Mouse (Mus musculus) spleen, embryonic (tissue): ENCODE measurements at regions not wholly inside any gene's neighbourhood (a gene's known extent, or its start where the extent isn't known, plus 50 kb on each side); places are given as distances from the start of the nearest gene placed in this dataset.

Experiments
- CTCF ChIA-PET: fragments of 350-600 bp; sonication (Branson Sonifier 250); formaldehyde crosslinking; loops from one replicate; lab custom pipeline; 2022; lab: Charles Lee

- CTCF ChIA-PET: no interaction called here
These were observed 261.1 kb upstream of the Ccdc54 start for GRCm38 (mm10) chr16:50852081-50852480.

DNA sequence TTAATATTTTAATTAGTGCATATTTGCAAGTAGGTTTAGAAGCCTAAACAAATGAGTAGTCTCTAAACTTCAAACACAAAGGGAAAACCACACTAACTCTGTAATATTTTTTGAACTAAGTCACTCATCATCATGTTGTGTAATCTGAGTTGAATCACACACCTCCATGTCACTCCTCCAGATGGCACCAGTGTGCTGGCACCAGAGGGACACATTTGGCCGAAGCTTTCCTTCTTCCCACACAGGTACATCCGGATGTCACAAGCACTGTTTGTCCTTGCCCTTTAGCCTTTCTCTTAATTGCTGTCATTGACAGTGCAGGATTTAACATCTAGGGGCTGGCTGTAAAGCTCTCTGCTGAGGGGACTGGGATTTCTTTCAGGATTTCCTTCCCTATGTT lies 256.7 kb upstream of the Ccdc54 start:
- CTCF ChIA-PET: no interaction called here

DNA sequence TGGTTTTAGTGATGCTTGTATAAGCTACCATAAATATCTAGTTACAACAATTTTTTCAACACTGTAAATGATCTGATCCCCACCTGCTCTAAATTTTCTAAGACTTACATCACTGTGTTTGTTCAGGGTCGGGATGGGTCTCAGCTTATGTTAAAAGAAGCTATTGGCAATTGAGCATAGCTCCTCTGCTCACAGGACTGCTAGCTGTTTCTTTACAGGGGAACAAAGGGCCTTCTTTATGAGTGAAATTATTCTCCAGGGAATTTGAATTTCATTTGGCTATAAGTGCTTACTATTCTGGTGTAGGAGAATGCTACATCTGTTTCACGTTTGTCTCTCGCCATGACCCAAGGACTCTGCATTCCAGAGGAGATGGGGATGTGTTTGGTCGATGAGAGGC lies 255.6 kb upstream of the Ccdc54 start:
- CTCF ChIA-PET: no interaction called here

- CTCF ChIA-PET: no interaction called here
These were observed 251.0 kb upstream of the Ccdc54 start for GRCm38 (mm10) chr16:50841677-50842580.

- CTCF ChIA-PET: no interaction called here
These were observed 250.3 kb upstream of the Ccdc54 start for GRCm38 (mm10) chr16:50841205-50841604.

DNA sequence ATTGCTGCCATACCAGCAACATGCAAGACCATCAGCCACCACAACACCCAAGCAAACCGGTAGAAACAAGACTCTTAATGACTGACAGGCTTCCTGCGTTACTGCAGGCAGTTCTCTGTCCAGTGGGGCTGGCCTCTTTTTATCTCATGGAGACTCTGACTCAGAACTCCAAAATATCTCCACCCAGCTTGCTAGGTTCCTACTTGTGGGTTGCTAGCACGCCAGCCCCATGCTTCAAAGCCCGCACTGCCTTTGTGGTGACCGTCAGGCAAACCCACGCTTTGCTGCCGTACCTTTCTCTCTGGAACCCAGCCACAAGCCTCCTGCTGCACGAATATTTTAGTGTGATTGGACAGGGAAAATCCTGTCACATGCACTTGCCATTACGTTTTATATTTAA lies 248.7 kb upstream of the Ccdc54 start:
- CTCF ChIA-PET: no interaction called here

DNA sequence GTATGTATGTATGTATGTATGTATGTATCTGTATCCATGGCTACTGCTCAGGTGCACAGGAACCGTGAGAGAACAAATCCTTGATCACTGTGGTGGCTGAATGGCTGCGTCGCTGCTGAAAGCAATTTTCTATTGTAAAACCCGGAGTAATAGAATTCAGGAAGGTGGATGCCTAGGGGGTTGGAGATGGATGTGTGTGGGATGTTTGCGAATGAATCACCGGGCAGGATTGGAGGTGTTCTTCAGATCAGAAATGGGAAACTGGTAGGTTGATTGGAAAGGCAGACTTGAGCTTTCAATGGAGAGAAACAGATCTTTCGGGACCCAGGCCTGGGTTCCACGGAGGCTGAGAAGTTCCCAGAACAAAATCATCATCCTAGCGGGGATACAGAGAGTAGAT lies 246.5 kb upstream of the Ccdc54 start:
- CTCF ChIA-PET: no interaction called here

GRCm38 (mm10) chr16:50836457-50836856 lies 245.5 kb upstream of the Ccdc54 start:
- CTCF ChIA-PET: no interaction called here

DNA sequence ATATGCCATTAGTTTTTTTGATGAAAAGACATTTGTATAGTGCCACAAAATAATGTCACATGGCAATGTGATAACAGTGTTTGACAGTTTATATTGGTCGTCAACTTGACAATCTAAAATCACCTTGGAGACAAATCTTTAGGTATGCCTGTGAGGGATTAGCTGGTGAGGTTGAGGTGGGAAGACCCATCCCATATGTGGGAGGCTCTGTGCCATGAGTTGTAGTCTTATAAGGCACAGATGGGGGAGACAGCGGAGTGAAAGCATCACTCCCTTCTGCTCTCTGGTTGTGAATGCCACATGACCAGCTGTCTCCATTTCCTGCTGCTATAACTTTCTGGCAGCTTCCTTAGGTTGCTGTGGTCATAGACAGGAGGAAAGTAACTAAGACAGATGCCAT lies 242.4 kb upstream of the Ccdc54 start:
- CTCF ChIA-PET: no interaction called here

- CTCF ChIA-PET: no interaction called here
These were observed 231.4 kb upstream of the Ccdc54 start for GRCm38 (mm10) chr16:50822352-50822751.

DNA sequence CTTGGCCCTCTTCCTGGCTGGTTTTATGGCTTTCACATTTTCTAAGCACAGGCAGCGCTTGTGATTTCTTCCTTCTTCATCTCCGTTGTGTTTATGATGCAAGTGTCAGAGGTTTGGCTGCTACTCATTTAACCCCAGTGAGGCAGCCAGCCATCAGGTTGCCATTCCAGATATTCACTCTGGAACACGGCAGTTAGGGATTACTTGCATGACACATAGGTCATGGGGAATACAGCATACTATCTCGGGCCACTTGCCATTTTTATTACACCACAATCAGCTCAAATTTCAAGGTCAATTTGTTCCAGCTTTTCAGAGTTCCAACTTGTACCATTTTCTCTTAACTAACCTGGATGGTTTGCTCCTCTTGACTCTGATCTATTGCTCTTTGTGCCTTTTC lies 223.7 kb upstream of the Ccdc54 start:
- CTCF ChIA-PET: no interaction called here

DNA sequence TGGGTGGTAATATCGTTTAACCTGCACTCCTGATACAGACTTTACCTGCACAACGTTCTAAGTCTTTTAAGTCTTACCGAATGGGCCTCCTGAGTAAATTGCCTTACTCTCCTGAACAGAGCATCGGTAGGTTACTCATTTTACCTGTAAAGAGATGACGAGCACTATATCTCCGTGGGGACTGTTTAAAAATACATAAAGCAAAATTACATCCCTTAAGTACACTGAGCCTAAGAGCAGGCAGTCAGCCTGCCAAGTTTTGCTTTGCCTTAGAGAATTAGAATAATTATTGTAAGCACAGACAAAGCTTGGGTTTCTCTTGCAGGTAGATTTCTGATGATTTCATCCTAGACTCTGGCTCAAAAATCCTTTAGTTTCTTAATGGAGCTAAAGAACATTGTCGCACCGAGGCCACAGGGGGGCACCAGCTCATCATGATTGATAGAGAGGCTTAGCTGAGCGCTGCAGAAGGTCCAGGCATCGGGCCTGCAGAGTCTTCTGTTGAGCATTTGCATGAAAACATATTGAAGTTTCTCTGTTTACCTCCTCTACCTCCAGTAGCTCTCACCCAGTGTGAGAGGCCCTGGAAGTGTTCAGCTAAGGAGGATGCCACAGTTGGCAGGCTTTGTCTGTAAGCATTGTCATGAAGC lies 208.3 kb upstream of the Ccdc54 start:
- CTCF ChIA-PET: no interaction called here

DNA sequence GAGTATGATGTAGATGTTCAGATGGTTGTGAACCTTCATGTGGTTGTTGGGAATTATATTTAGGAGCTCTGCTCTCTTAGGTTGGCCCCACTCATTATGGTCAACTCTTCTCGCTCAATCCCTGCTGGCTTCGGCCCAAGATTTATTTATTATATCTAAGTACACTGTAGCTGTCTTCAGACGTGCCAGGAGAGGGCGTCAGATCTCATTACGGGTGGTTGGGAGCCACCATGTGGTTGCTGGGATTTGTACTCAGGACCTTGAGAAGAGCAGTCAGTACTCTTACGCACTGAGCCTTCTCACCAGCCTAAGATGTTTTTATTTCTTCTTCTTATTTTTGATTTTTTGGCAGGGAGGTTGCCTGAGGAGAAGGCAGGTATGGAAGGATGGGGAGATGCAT lies 207.1 kb upstream of the Ccdc54 start:
- CTCF ChIA-PET: no interaction called here

DNA sequence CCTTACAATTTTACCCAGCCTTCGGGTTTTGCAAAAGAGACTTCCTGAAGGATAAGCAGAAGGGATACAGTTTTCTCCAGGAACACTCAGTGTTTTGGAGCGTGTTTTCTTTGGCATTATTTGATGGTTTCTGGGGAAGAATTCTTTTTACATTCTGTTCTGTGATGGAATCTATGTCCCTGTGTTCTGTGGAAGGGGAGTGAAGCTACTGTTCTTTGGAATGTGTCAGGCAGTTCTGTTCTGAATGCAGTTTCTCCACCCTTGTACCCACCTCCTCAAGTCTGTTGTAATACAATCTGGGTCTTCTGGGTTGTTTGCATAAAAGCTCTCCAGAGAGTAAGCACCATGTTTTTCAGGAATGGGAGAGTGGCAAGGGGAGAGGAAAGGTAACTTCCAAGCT lies 202.0 kb upstream of the Ccdc54 start:
- CTCF ChIA-PET: no interaction called here

GRCm38 (mm10) chr16:50792506-50792905 lies 201.6 kb upstream of the Ccdc54 start:
- CTCF ChIA-PET: no interaction called here

- CTCF ChIA-PET: no interaction called here
These were observed 197.7 kb upstream of the Ccdc54 start for GRCm38 (mm10) chr16:50788702-50789101.

DNA sequence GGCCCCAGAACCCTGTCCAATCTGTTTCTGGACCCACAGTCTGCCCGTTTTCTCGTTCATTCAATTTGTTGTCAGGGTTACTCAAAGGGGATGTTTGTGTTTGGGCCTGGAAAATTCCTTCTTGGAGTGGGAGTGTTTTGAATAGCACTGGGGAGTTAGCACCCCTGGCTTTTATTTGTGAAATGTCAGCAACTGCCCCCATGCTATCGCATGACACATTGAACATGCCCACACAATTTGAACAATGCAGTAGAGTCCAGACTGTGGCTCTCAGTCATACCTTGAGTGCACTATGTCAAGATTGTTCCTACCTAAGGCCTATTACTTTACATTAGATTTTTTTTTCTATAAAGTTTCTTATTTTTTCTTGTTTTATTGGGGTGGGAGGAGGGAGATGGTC lies 195.2 kb upstream of the Ccdc54 start:
- CTCF ChIA-PET: no interaction called here

DNA sequence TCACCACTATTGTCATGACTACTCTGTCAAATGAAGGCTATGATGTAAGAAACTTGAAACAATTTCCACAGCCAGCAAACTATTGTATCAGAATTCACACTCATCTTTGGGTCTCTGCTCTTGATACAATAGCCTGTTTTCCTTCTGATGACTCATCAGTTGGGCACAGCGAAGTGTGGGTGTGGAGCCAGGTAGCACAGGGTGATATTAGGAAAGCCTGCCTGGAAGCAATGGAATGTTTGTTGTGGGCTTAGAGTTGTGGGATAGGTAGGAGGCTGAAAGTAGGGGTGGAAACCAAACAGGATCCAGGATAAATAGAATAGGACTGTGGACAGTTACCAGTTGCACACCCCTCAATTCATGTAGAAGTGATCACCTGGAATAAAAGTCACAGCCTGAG lies 194.4 kb upstream of the Ccdc54 start:
- CTCF ChIA-PET: no interaction called here

- CTCF ChIA-PET: no interaction called here
These were observed 193.8 kb upstream of the Ccdc54 start for GRCm38 (mm10) chr16:50784651-50785228.

GRCm38 (mm10) chr16:50783784-50784650 lies 193.1 kb upstream of the Ccdc54 start:
- CTCF ChIA-PET: no interaction called here

DNA sequence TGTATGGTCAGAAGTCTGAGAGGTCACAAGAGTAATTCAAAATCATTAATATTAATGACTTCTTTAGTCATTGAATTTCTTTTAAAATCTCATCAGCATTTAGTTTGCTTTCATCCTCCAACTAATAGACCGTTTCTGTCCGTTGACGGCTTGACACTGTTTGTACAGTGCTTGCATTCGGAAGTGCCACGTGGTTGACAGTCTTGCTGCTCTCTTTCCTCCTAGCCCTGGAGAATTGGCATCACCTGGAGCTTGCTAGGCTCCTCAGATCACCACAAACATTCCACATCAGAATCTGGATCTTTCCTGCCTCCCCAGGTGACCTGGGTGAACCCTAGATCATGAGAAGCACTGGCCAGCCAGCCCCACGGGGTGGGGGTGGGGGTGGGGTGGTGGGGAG lies 192.3 kb upstream of the Ccdc54 start:
- CTCF ChIA-PET: no interaction called here
